Mouse (Mus musculus) adrenal gland, adult (tissue): ENCODE results near the gene Catsper4.
"Not testable (repeated sequence)": the region's sequence is repeated elsewhere in the genome, so short reads cannot be mapped to it uniquely, and the experiment has no call there.

Experiments used
- DNase-seq, 2 experiments: peaks; one replicate each; pipeline ENCODE4 v3.0.0; 2022 to 2023; ENCODE audit warnings: low spot score in 1 of 2; ENCODE audit not compliant: inconsistent age in 2 of 2

Gene Catsper4

DNA sequence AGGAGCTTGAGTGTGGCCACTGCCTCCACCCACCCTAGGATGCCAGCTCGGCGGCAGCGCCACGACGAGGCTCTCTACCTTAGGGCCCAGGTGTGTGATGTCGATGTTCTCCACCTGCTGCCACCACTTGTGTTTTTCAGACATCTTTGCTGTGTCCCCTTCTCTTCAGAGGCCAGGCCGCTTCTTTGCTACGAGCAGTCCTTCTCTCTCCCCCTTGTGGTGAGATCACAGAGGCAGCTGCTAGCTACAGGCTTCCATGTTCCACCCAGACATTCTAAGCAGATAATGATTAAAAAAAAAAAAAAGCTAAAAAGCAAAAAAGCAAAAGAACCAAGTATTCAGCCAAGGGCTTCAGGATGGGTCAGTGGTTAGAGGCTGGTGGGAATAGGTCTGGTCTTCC lies at the start of gene Catsper4:
Catsper4 (minus strand) TSS at position 190 of the 400 bp plus-strand sequence.
- DNase-seq = no peak

DNA sequence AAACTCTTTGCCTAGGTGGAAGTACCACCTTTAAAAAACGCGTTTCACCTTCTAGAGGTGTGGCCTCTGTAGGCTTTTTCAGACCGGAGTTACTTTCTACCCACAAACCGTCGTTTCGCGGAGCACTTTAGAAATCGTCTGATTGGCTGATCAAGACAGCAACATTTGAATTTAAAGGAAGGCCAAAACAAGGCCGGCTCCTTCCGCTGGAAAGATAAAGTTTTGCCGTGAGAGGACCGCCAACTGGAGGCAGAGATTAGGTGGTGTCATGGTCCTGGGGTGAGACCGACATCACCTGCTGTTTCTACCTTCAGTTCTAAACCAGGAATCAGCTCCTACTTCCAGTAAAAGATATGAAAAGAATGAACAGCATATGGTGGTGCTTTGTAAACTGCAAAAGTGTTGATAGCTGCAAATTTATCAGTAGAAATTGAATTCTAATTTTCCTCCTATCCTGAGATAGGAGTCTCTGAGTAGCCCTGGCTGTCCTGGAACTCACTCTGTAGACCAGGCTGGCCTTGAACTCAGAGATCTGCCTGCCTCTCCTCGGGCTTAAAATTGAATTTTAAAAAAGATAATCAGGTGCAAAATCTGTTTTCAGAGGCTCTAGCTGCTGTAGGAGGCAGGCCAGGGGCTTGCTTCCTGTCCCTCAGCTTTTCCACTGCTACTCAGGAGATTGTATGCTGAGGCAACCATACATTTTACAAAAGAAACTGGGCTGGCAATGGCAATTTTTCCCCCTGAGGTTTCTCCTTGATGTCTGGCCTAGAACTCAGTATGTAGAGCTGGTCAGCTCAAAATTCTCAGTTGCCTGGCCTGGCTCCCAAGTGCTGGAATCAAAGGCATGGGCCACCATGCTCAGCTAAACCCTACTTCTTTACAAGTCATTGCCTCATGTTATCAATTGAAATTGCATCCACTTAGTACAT lies 46.5 kb upstream of the Catsper4 start:
- DNase-seq = peak; percentile 38 to 74

DNA sequence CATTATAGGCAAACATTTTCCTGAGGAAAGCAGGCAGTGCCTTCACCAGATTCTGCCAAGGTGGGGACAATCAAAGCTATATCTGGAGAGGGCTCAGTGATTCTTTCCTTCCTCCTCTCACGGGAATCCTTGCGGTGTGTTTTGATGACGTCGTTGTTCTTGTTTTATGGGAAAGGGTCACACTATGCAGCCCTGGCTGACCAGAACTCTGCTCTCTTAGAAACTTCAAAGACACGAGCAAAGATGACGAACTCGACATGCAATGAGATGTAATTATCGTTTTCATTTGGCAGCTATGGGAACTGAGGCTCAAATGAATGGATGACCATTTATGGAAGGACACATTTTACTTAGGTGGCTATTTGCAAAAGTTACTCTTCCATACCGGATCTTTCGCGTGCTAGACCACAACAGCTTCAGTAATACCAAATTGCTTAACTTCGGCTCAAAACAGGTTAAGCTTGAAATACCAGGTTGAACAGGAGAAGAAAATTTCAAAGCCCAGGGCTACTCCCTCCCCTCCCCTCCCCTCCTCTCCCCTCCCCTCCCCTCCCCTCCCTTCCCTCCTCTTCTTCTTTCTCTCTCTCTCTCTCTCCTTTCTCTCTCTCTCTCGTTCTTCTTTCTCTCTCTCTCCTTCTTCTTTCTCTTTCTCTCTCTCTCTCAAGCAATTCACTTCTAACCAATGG lies 45.7 kb upstream of the Catsper4 start:
- peak in 1 of 2 experiments; percentile 45 for DNase-seq

DNA sequence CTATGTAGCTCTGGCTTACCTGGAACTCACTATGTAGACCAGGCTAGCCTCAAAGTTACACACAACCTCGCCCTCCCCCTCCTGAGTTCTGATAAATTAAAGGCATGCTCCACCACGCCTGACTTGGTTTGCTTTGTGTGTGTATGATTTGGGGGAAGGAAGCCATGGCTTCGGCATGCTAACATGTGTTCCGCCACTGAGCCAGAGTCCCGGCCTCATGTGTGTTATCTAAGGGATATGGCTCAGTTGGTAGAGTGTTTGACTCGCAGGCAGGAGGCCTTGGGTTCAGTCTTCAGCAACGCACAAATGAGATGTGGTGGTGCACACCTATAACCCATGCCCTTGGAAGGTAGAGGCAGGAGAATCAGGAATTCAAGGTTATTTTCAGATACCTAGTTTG lies 44.8 kb upstream of the Catsper4 start:
- DNase-seq = no peak

DNA sequence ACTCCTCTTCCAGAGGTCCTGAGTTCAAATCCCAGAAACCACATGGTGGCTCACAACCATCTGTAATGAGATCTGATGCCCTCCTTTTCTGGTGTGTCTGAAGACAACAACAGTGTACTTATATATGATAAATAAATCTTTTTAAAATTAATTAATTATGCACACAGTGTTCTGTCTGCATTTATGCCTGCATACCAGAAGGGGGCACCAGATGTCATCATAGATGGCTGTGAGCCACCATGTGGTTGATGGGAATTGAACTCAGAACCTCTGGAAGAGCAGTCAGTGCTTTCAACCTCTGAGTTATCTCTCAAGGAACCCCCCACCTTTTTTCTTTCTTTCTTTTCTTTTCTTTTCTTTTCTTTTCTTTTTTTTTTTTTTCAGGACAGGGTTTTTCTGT lies 42.4 kb upstream of the Catsper4 start:
- not testable (repeated sequence) for DNase-seq

DNA sequence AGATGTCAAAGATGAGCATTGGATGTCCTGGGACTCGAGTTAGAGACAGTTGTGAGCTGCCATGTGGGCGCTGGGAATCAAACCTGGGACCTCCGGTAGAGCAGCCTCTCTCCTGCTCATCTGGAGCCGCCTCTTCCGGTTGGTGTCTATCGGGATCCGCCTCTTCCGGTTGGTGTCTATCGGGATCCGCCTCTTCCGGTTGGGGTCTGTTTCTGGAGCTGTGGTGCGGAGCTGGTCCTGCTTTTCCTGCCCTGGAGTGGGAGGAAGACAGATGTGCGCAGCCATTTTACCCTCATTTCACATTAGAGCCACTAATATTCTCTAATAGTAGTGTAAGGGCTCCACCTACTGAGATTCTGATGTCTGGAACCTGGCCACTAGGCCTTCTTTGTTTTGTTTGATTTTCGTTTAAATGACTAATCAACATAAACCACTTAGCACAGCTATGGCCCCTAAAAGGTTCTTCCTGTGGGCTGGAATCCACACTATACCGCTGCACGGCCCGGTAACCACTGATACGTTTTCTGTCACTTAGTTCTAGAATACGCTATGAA lies 41.0 kb upstream of the Catsper4 start:
- no peak for DNase-seq

DNA sequence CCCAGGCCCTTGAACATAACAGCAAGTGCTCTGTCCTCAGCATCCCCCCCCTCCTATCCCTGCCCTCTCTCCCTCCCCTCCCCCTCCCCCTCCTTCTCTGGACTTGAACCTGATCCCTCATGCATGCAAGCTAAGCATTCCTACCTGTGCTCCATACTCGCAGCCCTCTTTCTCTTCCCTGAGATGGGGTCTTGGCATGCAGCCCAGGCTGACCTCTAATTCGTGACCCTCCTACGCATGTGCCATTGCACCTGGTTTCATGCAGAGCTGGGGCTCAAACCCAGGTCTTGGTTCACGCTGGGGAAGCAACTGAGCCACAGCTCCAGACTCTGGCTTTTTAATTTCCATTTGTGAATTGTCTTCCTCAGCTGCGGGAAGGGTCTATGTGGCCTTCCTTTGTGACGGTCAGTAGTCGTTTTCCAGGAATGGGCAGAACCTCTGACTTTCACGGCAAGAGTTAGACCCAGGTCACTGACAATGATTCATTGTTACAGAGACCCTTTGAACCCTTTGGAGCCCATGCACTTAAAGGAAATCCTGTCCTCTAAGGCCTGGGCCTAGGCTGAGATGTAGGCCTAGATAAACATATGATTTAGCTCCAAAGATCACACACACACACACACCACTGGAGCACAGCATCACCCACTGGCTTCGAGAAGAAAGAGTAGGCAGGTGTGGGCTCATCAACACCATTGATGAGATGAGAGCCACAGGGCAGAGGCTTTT lies 38.8 kb upstream of the Catsper4 start:
- DNase-seq = peak in 1 of 2 experiments; percentile 46

DNA sequence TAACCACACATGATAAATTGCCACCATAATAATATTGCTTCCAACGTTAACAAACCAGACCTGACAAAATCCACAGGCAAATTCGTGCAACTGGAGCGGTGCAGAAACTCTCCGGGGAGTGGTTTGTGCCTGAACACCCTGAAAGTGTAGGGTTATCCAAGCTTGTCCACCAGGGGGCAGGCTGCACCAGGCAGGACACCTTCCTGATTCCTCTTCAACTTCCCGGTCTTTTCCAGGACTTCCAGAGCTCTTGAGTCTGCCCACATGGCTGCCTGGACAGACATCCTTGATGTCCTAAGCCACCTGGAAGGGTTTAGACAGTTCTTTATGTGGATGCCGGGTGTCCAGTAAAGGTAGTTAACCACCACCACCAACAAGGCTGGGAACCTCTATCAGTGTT lies 36.0 kb upstream of the Catsper4 start:
- DNase-seq = peak; percentile 66 to 87

DNA sequence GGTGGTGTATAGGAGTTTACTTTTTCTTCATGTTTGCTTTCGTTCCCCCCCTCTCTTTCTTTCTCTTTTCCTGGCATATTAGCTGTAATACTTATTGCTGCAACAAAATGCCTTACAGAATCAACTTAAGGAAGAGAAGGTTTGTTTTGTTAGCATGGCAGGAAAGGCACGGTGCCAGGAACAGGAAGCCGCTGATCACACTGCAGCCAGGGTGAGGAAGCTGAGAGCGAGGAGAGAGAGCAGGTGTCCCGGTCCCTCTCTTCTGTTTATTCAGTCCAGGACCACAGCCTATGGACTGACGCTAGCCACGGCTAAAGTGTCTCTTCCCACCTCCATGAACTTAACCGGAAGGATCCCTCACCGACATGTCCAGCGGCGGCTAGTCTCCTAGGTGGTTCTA lies 31.2 kb upstream of the Catsper4 start:
- DNase-seq = peak in 1 of 2 experiments; percentile 34

DNA sequence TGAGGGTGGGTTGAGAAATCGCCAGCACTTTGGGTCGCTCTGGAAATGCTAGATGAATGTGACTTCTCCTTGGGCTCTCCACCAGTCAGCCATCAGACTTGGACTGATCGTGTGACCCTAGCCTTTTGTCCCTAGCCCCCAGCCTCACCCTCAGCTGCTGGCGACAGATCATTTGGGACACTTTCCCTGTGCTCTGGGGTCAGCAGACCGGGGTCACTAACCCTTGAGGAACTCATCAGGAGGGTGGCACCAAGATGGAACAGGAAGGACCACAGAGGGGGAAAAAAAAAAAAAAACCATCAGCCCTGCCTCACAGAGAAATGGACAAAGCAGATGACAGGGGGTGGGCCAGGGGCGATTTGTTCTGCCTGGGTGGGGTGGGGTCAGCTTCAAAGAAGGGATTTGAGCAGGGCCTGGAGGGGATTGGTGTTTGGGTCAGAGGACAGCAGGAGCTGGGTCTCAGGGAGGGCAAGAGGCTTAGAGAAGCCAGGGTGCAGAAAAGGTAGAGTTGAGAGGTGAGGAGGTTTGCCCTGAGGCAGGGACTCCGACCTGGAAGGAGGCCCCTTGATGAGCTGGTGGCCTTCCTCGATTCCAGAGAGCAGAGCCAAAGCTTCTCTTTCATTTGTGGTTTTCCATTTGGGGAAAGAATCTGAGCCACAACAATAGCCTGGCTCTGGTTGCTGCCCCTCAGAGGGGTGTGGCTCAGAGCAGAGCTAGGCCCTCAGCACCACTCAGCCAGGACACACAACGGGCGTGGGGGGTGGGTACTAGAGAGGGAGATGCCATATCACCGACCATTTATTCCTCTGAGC lies 30.2 kb upstream of the Catsper4 start:
- no peak for DNase-seq

DNA sequence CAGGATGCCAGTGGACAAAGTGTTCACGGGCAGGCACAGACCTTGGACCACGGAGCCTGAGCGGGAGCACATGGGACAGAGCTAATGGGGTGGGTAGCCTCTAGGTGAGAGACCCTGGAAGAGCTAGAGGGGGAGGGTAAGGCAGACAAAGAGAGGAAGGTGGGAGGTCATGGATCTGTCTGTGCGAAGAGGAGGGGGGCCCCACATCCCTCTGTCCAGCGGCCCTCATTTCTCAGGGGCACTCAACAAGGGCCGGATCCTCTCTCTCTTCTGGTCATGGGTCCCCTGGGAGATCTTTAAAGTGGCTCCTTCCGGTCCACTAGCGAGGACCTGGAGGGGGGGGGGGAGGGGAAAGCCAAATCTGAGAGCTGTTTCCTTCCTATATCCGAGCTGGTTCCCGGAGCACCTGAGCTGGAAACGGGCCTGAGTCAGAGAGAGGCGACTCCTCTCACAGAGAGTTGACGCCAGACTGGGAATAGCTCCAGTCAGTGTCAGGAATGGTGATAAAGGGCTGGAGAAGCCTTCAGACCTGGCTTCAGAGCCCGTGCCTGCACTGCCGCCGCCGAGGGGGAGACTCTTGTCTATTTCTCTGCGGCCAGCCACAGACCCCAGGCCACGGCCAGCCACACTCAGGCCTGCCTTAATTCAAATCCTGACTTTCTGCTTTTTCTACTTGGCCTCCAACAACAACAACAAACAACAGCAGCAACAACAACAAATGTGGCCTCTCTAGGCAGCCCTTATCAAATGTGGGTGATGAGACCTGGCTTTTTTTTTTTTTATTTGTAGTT lies 29.4 kb upstream of the Catsper4 start:
- DNase-seq = peak in 1 of 2 experiments; percentile 58

DNA sequence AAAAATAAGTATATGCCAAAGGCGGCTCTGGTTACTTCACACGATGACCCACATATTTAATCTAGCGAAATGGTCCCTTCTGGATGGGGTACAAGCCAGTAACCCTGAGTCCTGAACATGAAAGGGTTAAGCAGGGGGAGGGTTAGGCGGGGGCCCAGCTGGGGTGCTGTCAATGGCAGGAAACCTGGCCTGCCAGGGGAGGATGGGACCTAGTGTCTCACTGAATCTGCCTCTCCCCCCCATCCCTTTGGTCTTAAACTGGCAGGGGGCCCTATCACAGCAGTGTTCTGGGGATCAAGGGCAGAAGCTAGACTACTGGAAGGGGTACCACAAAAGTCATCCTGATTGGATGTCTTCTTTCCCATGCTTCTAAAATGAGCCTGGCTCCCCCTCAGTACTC lies 28.7 kb upstream of the Catsper4 start:
- no peak for DNase-seq

DNA sequence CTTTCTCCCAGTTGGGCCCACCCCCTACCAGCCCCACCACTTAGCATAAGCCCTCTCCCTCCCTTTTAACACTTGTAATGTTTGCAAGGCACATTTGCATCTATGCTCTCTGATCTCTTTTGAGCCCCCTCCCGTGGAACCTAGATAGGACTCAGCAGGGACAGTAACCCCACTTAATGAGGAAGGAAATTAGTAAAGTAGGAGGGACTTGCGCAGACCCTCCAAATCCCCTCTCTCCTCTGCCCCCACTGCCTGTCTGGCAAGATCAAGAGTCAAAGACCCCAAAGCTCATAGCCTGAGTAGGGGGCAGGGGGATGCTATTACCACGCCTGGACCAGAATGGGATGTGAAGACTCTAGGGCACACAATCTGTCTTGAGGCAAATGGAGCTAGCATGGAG lies 27.7 kb upstream of the Catsper4 start:
- no peak for DNase-seq

DNA sequence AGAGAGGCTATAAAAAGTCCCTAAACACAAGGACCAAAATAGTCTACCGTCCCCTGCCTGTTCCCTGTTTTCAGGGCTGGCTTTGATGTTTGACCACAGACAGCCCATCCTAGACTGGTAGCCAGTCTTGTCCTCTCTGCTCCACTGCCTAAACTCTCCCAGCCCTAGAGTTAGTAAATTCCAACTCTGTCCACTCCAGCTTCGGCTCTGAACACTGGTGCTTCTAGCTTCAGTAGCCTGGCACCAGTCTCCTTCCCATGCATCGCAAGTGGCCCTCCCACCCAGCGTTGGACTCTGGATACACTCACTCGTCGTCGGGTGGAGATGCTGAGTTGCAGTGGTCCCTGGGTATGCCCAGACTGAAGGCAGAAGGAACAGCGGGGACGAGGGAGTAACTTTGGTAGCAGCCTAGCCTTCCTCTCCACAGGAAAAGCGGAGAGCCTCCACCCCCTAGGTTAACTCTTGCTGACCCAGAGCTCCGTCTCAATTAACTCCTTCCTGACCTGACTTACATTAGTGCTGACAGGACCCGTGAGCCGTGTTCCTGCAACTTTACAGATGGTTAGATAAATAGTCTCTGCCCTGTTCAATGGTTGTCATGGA lies 26.6 kb upstream of the Catsper4 start, which contains the start of gene Grrp1:
Grrp1 (minus strand) TSS at position 385 of the 603 bp plus-strand sequence.
- DNase-seq = peak in 1 of 2 experiments; percentile 60

DNA sequence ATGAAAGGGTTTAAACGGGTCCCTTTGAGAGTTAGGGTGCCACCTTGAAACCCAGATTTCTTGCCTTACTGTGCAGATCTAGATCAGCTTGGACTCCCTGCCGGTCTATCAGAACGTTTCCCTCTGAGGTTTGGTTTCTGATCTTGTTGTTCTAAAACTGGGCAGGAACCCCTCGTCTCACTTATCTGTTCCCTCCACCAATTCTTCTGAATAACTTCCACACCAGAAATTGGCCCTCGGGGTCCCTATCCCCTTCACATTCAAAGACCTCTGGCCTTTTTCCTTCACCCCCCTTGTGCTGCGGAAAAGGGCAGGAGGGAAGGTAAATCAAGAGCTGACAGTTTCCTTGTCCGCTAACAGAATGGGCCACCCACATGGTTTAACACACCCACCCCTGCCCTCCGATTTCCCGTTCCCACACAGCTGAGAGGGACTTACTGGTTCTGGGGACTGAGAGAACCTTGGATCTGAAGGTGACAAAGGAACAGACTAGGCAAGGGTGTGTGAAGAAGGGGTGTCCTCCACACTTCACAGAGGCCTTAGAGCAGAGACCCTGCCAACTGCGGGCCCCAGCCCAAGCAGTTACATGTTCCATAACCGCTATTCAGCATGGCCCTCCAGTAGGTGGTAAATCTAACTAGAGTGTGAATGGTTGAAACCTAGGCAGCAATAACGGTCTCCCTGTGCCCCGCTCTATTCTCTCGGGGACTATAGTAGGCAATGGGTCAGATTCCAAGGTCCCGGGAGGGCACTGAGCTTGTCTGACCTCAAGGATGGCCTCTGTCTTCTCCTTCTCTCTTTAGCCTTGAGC lies 25.9 kb upstream of the Catsper4 start:
- DNase-seq = peak in 1 of 2 experiments; percentile 62

DNA sequence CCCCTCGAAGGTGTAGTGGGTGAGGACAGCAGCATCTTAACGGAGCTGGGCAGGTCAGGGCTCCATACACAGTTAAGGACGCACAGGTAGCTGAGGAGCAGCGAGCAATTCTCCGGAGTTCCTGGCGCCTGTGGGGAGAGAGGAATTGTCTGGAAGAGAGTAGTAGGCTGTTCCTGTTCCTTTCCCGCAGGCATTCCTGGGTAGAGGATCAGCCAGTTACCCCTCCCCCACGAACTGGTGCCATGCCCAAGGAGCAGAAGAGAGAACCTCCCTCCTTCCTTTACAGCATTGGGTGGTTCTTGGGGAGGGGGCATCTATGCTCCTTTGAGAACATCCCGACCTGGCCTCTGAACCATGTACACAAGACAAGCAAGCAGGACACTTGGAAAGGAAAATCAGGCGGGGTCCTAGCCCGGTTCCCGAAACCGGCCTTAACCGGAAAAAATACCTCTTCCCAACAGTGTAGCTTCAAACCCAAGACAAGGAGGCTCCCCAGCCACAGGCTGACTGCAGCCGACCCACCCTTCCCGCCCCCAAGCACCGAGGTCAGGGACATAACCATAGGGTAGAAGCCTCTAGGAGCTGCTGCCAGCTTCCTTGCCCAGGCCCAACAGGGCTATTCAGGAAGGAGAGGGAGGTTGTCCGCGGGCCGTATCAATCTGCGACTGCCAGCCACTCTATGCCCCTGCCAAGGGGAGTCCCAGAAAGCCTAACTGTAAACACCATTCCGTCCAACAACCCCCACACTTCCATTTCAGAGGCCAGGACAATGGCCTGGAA lies 25.1 kb upstream of the Catsper4 start:
- no peak for DNase-seq
